Mouse (Mus musculus): ENCODE data around the gene Hist1h1d. TPM values are rescaled to one million over a fixed set of nuclear protein-coding genes. Genes with fewer than 3 reads are reported as not detected.

Hist1h1d gene
- total RNA-seq (2017) = 16.3 to 25.9 TPM (median 21.9 TPM) in 3 replicates

GRCm38 (mm10) chr13:23552962-23553361, at the start of gene Hist1h1d:
Hist1h1d (plus strand) TSS chr13:23553262.
- ATAC-seq (replicated peaks; ENCODE audit: insufficient number of reproducible peaks, low FRiP score, low TSS enrichment, poor library complexity, severe bottlenecking) = no peak

GRCm38 (mm10) chr13:23503797-23504196, 49.3 kb upstream of the Hist1h1d start:
- ATAC-seq (replicated peaks; ENCODE audit: insufficient number of reproducible peaks, low FRiP score, low TSS enrichment, poor library complexity, severe bottlenecking) = no peak

GRCm38 (mm10) chr13:23505662-23506345, 47.3 kb upstream of the Hist1h1d start:
- no peak for ATAC-seq (replicated peaks; ENCODE audit: insufficient number of reproducible peaks, low FRiP score, low TSS enrichment, poor library complexity, severe bottlenecking)

GRCm38 (mm10) chr13:23506351-23506750, 46.7 kb upstream of the Hist1h1d start:
- no peak for ATAC-seq (replicated peaks; ENCODE audit: insufficient number of reproducible peaks, low FRiP score, low TSS enrichment, poor library complexity, severe bottlenecking)

GRCm38 (mm10) chr13:23506819-23507515, 46.1 kb upstream of the Hist1h1d start:
- no peak for ATAC-seq (replicated peaks; ENCODE audit: insufficient number of reproducible peaks, low FRiP score, low TSS enrichment, poor library complexity, severe bottlenecking)

- ATAC-seq (replicated peaks; ENCODE audit: insufficient number of reproducible peaks, low FRiP score, low TSS enrichment, poor library complexity, severe bottlenecking) = no peak
These were observed 42.9 kb upstream of the Hist1h1d start for GRCm38 (mm10) chr13:23510127-23510526.

GRCm38 (mm10) chr13:23513517-23513916, 39.5 kb upstream of the Hist1h1d start:
- ATAC-seq (replicated peaks; ENCODE audit: insufficient number of reproducible peaks, low FRiP score, low TSS enrichment, poor library complexity, severe bottlenecking) = no peak

GRCm38 (mm10) chr13:23515281-23515680, 37.8 kb upstream of the Hist1h1d start:
- no peak for ATAC-seq (replicated peaks; ENCODE audit: insufficient number of reproducible peaks, low FRiP score, low TSS enrichment, poor library complexity, severe bottlenecking)

- ATAC-seq (replicated peaks; ENCODE audit: insufficient number of reproducible peaks, low FRiP score, low TSS enrichment, poor library complexity, severe bottlenecking) = no peak
These were observed 37.0 kb upstream of the Hist1h1d start for GRCm38 (mm10) chr13:23515826-23516620.

GRCm38 (mm10) chr13:23516822-23517602, 36.0 kb upstream of the Hist1h1d start:
- ATAC-seq (replicated peaks; ENCODE audit: insufficient number of reproducible peaks, low FRiP score, low TSS enrichment, poor library complexity, severe bottlenecking) = no peak

- ATAC-seq (replicated peaks; ENCODE audit: insufficient number of reproducible peaks, low FRiP score, low TSS enrichment, poor library complexity, severe bottlenecking) = peak; percentile 54
These were observed 35.3 kb upstream of the Hist1h1d start for GRCm38 (mm10) chr13:23517603-23518294.

- ATAC-seq (replicated peaks; ENCODE audit: insufficient number of reproducible peaks, low FRiP score, low TSS enrichment, poor library complexity, severe bottlenecking) = no peak
These were observed 34.8 kb upstream of the Hist1h1d start for GRCm38 (mm10) chr13:23518295-23518603.

GRCm38 (mm10) chr13:23518885-23519284, 34.2 kb upstream of the Hist1h1d start:
- peak; percentile 34 for ATAC-seq (replicated peaks; ENCODE audit: insufficient number of reproducible peaks, low FRiP score, low TSS enrichment, poor library complexity, severe bottlenecking)

- ATAC-seq (replicated peaks; ENCODE audit: insufficient number of reproducible peaks, low FRiP score, low TSS enrichment, poor library complexity, severe bottlenecking) = no peak
These were observed 33.6 kb upstream of the Hist1h1d start for GRCm38 (mm10) chr13:23519416-23519815.

- no peak for ATAC-seq (replicated peaks; ENCODE audit: insufficient number of reproducible peaks, low FRiP score, low TSS enrichment, poor library complexity, severe bottlenecking)
These were observed 31.4 kb upstream of the Hist1h1d start for GRCm38 (mm10) chr13:23521703-23522102.

GRCm38 (mm10) chr13:23523976-23524375, 29.1 kb upstream of the Hist1h1d start:
- ATAC-seq (replicated peaks; ENCODE audit: insufficient number of reproducible peaks, low FRiP score, low TSS enrichment, poor library complexity, severe bottlenecking) = no peak

- peak; percentile 51 for ATAC-seq (replicated peaks; ENCODE audit: insufficient number of reproducible peaks, low FRiP score, low TSS enrichment, poor library complexity, severe bottlenecking)
These were observed 28.4 kb upstream of the Hist1h1d start for GRCm38 (mm10) chr13:23524654-23525053.

GRCm38 (mm10) chr13:23525901-23526300, 27.2 kb upstream of the Hist1h1d start:
- no peak for ATAC-seq (replicated peaks; ENCODE audit: insufficient number of reproducible peaks, low FRiP score, low TSS enrichment, poor library complexity, severe bottlenecking)

All from monocyte, adult 5-6 weeks (primary cell).